ENCODE assay signal across 12 mouse cellular contexts in genomic region chr14:103977769-103978168, GRCm38 (mm10).
"Had no signal": no experiment of that assay in that cellular context is flagged by ENCODE, and none has a peak within 500 bp of the region (broad histone marks: within the 10 kb centered on the region; RNA-seq: fewer than 3 reads in every experiment).

No protein-coding gene starts in this region.

- H3K9ac ChIP-seq: liver, embryonic 12.5 days; midbrain, embryonic 15.5 days; neural tube, embryonic 12.5 days had no signal

- H3K4me2 ChIP-seq: liver, embryonic 12.5 days; midbrain, embryonic 11.5 days; midbrain, embryonic 15.5 days; neural tube, embryonic 12.5 days had no signal

- H3K4me3 ChIP-seq: left cerebral cortex, adult 2 months; limb, embryonic 10.5 days; liver, embryonic 12.5 days; megakaryocyte, embryonic 14.5 days; midbrain, embryonic 15.5 days; neural tube, embryonic 12.5 days had no signal

- H3K27ac ChIP-seq: left cerebral cortex, adult 2 months; limb, embryonic 10.5 days; liver, embryonic 12.5 days; midbrain, embryonic 15.5 days; neural tube, embryonic 12.5 days had no signal

- H3K9me3 ChIP-seq: limb, embryonic 10.5 days; liver, embryonic 12.5 days; midbrain, embryonic 15.5 days; neural tube, embryonic 12.5 days had no signal

- ATAC-seq: hindbrain, embryonic 16.5 days; inflammation-experienced regulatory T-cells, adult 6 months; liver, embryonic 12.5 days; midbrain, embryonic 15.5 days had no signal

- H3K27me3 ChIP-seq: liver, embryonic 12.5 days; megakaryocyte, embryonic 14.5 days; midbrain, embryonic 15.5 days; neural tube, embryonic 12.5 days had no signal

- DNase-seq: kidney, adult 8-10 months; kidney, postnatal 10 days; thymus, postnatal 14 days had no signal

- H3K4me1 ChIP-seq: limb, embryonic 10.5 days; liver, embryonic 12.5 days; megakaryocyte, embryonic 14.5 days; midbrain, embryonic 15.5 days; neural tube, embryonic 12.5 days had no signal

- H3K36me3 ChIP-seq: limb, embryonic 10.5 days; liver, embryonic 12.5 days; midbrain, embryonic 15.5 days; neural tube, embryonic 12.5 days had no signal
